Mouse (Mus musculus): ENCODE measurements around the gene Gdpd3. TPM values are rescaled to one million over a fixed set of nuclear protein-coding genes. Genes with fewer than 3 reads are reported as not detected.
A peak's percentile ranks its signal among the peaks of the same experiment; 100 is the strongest.
"Not testable (repeated sequence)": the region's sequence is repeated elsewhere in the genome, so short reads cannot be mapped to it uniquely, and the experiment has no call there.

Gene Gdpd3
- polyA plus RNA-seq, 1 experiment from 2014 or later: 2.4 TPM

DNA sequence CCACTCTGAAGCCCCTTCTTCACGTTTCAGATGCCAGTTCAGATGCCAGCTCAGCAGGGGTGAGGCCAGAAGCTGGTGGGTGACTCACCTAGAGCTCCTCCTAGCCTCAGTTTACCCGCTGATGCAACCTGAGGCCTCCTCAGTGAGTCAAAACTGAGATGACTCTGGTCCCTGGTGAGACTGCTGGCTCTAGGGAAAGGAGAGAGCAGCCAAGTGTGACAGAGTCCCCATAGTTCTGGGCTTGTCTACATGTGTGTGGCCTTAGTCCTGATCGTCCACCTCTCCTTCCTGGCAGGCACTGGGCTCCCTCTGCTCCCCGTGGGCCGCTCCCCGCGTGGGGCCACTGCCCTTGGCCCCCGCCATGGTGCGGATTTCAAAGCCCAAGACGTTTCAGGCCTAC lies 11.3 kb downstream of the Gdpd3 start:
- H3K9me3 ChIP-seq: no peaks in the 10 kb centered on the region
- H3K36me3 ChIP-seq: peaks cover 29% of the 10 kb centered on the region; the same call in 1 of the 2 replicates
- peak overlapping the region; percentile 85 for H3K9ac ChIP-seq (replicated peaks)
- H3K4me1 ChIP-seq (replicated peaks): peaks cover 45% of the 10 kb centered on the region
- no peaks in the 10 kb centered on the region for H3K27me3 ChIP-seq
- peak overlapping the region; percentile 82 for H3K4me3 ChIP-seq (replicated peaks)
- no peak for ATAC-seq (ENCODE audit: insufficient number of reproducible peaks, insufficient read depth, low FRiP score, low TSS enrichment, low read depth)
- peak overlapping the region; percentile 93; the same call in 1 of the 2 replicates for H3K27ac ChIP-seq
- 58% methylated on average over 10 of the region's 10 CpGs for WGBS
- peak overlapping the region; percentile 90 for H3K4me2 ChIP-seq

DNA sequence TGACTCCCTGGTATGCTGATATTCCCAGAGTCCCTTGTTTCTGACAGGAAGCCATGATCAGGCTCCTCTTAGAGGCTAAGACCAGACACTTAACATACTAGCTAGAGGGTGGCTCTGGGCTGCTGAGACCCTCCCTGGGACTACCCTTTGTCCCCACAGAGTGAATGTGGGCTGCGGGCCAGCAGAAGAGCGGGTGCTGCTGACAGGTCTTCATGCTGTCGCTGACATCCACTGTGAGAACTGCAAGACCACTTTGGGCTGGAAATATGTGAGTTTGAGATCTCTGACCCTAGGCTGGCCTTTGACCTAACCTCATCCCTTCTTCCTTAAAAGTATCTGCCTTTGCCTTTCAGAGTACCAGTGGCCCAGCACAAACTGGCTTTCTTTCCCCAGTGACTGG lies 12.0 kb downstream of the Gdpd3 start:
- no peak for ATAC-seq (ENCODE audit: insufficient number of reproducible peaks, insufficient read depth, low FRiP score, low TSS enrichment, low read depth)
- Histone ChIP-seq H3K4me2 (peak overlapping the region; percentile 90), H3K27ac (no peak overlapping the region), H3K27me3 (no peaks in the 10 kb centered on the region), H3K4me1 (replicated peaks) (peaks cover 47% of the 10 kb centered on the region), H3K4me3 (replicated peaks) (no peak overlapping the region), H3K9ac (replicated peaks) (no peak overlapping the region), H3K9me3 (no peaks in the 10 kb centered on the region), H3K36me3 (peaks cover 31% of the 10 kb centered on the region; the same call in 1 of the 2 replicates)
- 88% methylated on average over 3 of the region's 3 CpGs for WGBS

DNA sequence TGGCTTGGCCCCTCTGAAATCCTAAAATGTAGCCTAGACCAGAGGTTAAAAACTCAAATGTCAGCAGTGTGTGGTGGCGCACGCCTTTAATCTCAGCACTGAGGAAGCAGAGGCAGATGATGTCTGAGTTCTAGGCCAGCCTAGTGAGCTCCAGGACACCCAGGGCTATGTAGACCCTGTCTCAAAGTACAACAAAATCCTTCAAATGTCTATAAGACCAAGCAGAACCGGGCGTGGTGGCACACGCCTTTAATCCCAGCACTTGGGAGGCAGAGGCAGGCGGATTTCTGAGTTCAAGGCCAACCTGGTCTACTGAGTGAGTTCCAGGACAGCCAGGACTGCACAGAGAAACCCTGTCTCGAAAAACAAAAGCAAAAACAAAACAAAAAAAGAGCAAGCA lies 13.0 kb downstream of the Gdpd3 start:
- peaks cover 47% of the 10 kb centered on the region for H3K4me1 ChIP-seq (replicated peaks)

DNA sequence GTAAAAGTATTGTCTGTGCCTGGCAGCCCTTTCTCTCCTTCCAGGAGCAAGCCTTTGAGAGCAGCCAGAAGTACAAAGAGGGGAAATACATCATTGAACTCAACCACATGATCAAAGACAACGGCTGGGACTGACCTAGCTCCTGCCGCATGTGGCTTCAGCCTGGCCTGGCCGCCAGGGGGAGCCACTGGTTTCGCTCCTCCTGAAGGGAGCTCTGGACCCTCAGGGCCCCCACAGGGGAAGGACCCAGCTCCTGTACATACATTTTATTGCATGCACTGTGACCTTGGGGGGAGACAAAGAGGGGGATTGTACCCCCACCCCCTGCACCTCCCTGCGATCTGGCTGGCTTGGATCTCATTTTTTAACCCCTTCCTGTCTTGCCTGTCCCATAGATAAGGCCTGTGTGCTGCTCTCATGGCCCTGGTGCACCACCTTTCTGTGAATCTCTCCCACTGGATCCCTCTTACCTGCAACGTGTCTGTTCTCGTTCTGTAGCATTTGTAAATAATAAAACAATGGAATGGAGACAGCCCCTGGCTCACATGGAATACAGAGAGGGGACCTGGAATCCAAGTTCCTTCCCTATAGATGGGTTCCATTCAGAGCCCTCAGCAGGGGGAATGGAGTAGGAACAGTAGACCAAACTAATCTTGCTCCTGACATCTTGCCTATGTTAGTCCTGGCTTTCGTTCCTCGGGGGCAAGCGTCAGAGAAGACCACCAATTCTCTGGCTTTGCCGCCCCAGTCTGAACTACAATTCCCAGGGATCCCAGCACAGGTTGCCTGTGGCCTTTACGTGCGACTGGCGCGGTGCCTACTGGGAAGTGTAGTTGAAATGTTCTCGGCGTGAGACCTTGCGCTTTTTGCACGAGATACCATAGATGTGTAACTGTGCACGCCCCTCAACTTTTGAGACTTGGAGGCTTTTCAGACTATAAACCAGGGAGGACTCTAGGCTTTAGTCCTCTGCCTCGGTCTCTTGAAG lies 14.1 kb downstream of the Gdpd3 start:
- Histone ChIP-seq H3K27me3 (no peaks in the 10 kb centered on the region), H3K9ac (replicated peaks) (peak overlapping the region; percentile 61), H3K4me2 (peak overlapping the region; percentile 91), H3K36me3 (peaks cover 40% of the 10 kb centered on the region), H3K27ac (peak overlapping the region; percentile 76), H3K4me1 (replicated peaks) (peaks cover 47% of the 10 kb centered on the region), H3K4me3 (replicated peaks) (peak overlapping the region; percentile 41), H3K9me3 (no peaks in the 10 kb centered on the region)
- peak; percentile 63 for ATAC-seq (ENCODE audit: insufficient number of reproducible peaks, insufficient read depth, low FRiP score, low TSS enrichment, low read depth)
- WGBS: 1% methylated on average over 21 of the region's 21 CpGs

More for the DNA sequence above, 13.0 kb downstream of the Gdpd3 start:
- ATAC-seq (ENCODE audit: insufficient number of reproducible peaks, insufficient read depth, low FRiP score, low TSS enrichment, low read depth); H3K4me3 ChIP-seq (replicated peaks); H3K27me3 ChIP-seq; H3K9ac ChIP-seq (replicated peaks); H3K9me3 ChIP-seq; H3K27ac ChIP-seq; H3K4me2 ChIP-seq: not testable (repeated sequence)
- H3K36me3 ChIP-seq: peaks cover 30% of the 10 kb centered on the region
- WGBS: 88% methylated on average over 7 of the region's 7 CpGs

DNA sequence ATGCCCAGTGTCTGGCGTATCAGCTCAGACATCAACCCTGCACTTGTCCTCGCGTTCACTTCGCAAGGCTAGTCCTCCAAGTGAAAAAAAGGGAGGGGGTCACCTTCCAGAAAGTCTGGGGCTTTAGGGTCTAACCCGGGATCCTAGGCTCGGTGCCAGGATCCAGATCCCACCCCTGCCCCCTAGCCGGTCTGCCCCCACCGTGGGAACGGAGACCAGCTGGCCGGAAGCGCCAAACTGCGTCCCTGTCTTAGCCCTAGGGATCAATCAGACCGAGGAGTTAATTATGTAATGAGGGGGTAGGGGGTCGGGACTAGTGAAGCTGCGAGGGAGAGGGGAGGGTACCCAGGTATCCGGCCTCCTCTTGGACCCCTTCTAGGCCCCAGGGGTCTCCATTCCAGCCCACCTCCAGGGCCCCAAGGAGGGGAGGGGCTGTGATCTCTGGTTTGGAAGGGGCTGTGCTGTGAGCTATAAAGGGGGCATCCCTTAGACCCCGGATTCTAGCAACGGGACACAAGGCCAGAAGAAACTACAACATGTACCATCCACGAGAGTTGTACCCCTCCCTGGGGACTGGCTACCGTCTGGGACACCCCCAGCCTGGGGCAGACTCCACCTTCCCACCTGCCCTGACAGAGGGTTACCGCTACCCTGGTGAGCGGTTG lies 15.0 kb downstream of the Gdpd3 start, which contains the start of gene Tbx6:
Gene Tbx6, plus strand, starts transcription at position 513 of the 665 bp plus-strand sequence.
- Histone ChIP-seq H3K9ac (replicated peaks) (peak within 1 kb of the TSS; percentile 61), H3K4me2 (peak within 1 kb of the TSS; percentile 91), H3K27me3 (no peaks in the 10 kb centered on the region), H3K4me3 (replicated peaks) (peak within 1 kb of the TSS; percentile 41), H3K36me3 (peaks cover 42% of the 10 kb centered on the region), H3K4me1 (replicated peaks) (peaks cover 41% of the 10 kb centered on the region), H3K27ac (peak within 1 kb of the TSS; percentile 76), H3K9me3 (no peaks in the 10 kb centered on the region)
- WGBS: 8% methylated on average over 22 of the region's 22 CpGs
- ATAC-seq (ENCODE audit: insufficient number of reproducible peaks, insufficient read depth, low FRiP score, low TSS enrichment, low read depth): 0 out of 2 replicates have a peak, but pooled peaks have one; percentile 3

DNA sequence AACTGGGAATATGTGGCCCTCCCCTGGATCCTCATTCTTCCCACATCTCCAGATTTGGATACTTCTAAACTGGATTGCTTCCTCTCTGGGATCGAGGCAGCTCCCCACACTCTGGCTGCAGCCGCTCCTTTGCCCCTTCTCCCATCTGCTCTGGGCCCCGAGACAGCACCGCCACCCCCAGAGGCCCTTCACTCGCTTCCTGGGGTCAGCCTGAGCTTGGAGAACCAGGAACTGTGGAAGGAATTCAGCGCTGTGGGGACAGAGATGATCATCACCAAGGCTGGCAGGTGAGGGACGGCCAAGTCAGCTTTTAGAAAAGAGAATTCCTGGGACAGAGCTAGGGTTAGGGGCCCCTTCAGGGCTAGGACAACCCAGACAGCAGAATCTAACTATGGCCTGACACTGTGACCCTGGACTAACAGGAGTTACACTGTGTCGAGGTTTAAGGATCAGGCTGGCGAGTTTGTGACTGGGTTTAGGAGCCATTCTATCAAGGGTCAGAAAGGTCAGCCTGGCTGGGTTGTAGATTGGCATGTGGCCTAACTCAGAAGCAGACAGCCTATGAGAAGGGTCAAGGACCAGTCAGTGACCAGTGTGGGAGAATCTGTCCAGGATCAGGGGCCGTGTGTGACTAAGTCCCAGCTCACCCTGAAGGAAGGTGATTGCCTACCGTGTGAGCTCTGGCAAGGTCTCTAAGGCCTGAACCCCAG lies 15.7 kb downstream of the Gdpd3 start:
- no peak for ATAC-seq (ENCODE audit: insufficient number of reproducible peaks, insufficient read depth, low FRiP score, low TSS enrichment, low read depth)
- peaks cover 49% of the 10 kb centered on the region for H3K36me3 ChIP-seq
- H3K9ac ChIP-seq (replicated peaks): peak overlapping the region; percentile 61; the same call in 1 of the 2 replicates
- H3K27me3 ChIP-seq: no peaks in the 10 kb centered on the region
- H3K4me2 ChIP-seq: peak overlapping the region; percentile 91
- peak overlapping the region; percentile 41; the same call in 1 of the 2 replicates for H3K4me3 ChIP-seq (replicated peaks)
- H3K27ac ChIP-seq: peak overlapping the region; percentile 64; the same call in 1 of the 2 replicates
- WGBS: 24% methylated on average over 11 of the region's 11 CpGs
- H3K4me1 ChIP-seq (replicated peaks): peaks cover 37% of the 10 kb centered on the region
- no peaks in the 10 kb centered on the region for H3K9me3 ChIP-seq

DNA sequence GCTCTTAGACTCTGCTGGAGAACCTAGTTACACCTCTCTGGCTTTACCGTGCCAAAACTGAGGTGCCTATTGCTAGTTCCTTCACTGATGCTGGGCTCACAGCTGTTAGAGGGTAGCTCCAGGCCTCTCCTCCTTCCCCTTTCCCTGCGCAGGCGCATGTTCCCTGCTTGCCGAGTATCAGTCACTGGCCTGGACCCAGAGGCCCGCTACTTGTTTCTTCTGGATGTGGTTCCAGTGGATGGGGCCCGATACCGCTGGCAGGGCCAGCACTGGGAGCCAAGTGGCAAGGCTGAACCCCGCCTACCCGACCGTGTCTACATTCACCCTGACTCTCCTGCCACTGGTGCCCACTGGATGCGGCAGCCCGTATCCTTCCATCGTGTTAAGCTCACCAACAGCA lies 16.6 kb downstream of the Gdpd3 start:
- ATAC-seq (ENCODE audit: insufficient number of reproducible peaks, insufficient read depth, low FRiP score, low TSS enrichment, low read depth): no peak
- Histone ChIP-seq H3K27ac (no peak overlapping the region), H3K9me3 (no peaks in the 10 kb centered on the region), H3K27me3 (no peaks in the 10 kb centered on the region), H3K4me1 (replicated peaks) (peaks cover 30% of the 10 kb centered on the region), H3K4me3 (replicated peaks) (no peak overlapping the region), H3K4me2 (no peak overlapping the region), H3K9ac (replicated peaks) (no peak overlapping the region; the same call in 1 of the 2 replicates), H3K36me3 (peaks cover 58% of the 10 kb centered on the region)
- WGBS: 76% methylated on average over 13 of the region's 13 CpGs

DNA sequence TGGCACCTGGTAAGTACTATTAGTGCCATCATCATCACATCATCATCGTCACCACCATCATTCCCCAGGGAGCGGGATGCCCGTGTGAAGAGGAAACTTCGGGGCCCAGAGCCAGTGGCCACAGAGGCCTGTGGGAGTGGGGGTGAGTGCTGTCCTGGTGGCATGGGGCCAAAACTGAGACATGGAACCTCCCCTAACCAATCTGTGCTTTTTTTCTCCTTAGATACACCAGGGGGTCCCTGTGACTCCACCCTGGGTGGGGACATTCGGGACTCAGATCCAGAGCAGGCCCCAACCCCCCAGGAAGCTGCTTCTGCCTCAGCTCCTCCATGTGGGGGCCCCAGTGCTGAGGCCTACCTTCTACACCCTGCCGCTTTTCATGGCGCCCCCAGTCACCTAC lies 18.3 kb downstream of the Gdpd3 start:
- ATAC-seq (ENCODE audit: insufficient number of reproducible peaks, insufficient read depth, low FRiP score, low TSS enrichment, low read depth): no peak
- Histone ChIP-seq H3K4me3 (replicated peaks) (no peak overlapping the region), H3K27me3 (no peaks in the 10 kb centered on the region), H3K9ac (replicated peaks) (no peak overlapping the region), H3K27ac (no peak overlapping the region), H3K4me2 (no peak overlapping the region), H3K36me3 (peaks cover 64% of the 10 kb centered on the region), H3K4me1 (replicated peaks) (peaks cover 28% of the 10 kb centered on the region), H3K9me3 (no peaks in the 10 kb centered on the region)
- 77% methylated on average over 7 of the region's 7 CpGs for WGBS

DNA sequence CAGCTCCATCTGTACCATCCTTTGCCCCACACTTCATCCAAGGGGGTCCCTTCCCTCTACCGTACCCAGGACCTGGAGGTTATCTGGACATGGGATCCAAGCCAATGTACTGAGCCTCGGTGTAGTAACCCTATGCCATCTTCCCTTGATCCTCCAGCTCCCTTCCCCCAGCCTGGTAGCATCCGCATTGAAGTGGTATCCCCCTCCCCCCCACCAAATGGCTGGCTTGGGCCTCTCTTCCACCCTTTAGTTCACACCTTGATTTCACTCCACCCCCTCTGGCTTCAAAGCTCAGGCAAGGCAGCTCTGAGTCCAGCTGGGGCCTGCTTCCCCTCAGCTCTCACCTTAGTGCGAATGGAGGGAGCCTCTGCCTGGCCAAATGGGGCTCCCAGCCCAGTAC lies 18.9 kb downstream of the Gdpd3 start:
- H3K4me3 ChIP-seq (replicated peaks): no peak overlapping the region
- H3K4me2 ChIP-seq: no peak overlapping the region
- no peak overlapping the region for H3K27ac ChIP-seq
- no peaks in the 10 kb centered on the region for H3K9me3 ChIP-seq
- ATAC-seq (ENCODE audit: insufficient number of reproducible peaks, insufficient read depth, low FRiP score, low TSS enrichment, low read depth): no peak
- 53% methylated on average over 4 of the region's 4 CpGs for WGBS
- H3K36me3 ChIP-seq: peaks cover 70% of the 10 kb centered on the region
- H3K27me3 ChIP-seq: no peaks in the 10 kb centered on the region
- H3K4me1 ChIP-seq (replicated peaks): peaks cover 23% of the 10 kb centered on the region
- H3K9ac ChIP-seq (replicated peaks): no peak overlapping the region

DNA sequence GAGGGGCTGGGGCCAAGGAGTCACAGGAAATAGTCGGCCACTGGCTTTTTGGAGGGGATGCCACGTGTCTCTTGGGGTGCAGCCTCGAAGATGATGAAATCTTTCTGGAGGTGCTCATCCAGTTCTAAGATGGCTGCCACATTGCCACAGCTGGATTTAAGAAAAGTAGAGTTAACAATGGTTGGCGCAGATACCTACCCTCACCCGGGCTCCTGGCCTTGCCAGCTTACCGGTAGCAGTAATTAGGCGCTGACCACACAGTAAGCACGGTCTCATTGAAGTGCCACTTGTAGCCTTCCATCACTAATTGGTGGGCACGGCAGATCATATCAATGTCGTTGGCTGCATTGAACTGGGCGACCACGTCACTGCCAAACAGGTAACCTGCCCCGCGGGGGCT lies 20.0 kb downstream of the Gdpd3 start:
- Histone ChIP-seq H3K27me3 (no peaks in the 10 kb centered on the region), H3K4me1 (replicated peaks) (peaks cover 22% of the 10 kb centered on the region), H3K9me3 (no peaks in the 10 kb centered on the region), H3K36me3 (peaks cover 79% of the 10 kb centered on the region), H3K4me2 (no peak overlapping the region), H3K4me3 (replicated peaks) (no peak overlapping the region), H3K9ac (replicated peaks) (no peak overlapping the region), H3K27ac (no peak overlapping the region)
- ATAC-seq (ENCODE audit: insufficient number of reproducible peaks, insufficient read depth, low FRiP score, low TSS enrichment, low read depth): no peak
- 85% methylated on average over 14 of the region's 14 CpGs for WGBS
